Mouse (Mus musculus) limb, embryonic 14.5 days (tissue): ENCODE measurements around the gene Stk40. TPM values are rescaled to one million over a fixed set of nuclear protein-coding genes. Genes with fewer than 3 reads are reported as not detected.

ENCODE experiments used
- ATAC-seq: fragments of 200-750 bp; cut with Nextera tagmentation; 2 replicates; pipeline ENCODE4 v1.8.0; 2017; ENCODE audit warnings: low read depth, moderate number of reproducible peaks, moderate TSS enrichment; ENCODE audit not compliant: low FRiP score
- DNase-seq: peaks from one replicate; pipeline ENCODE4 v3.0.0-alpha.2; 2015; ENCODE audit warnings: low spot score
- H3K27ac ChIP-seq: fragments of 300-500 bp; sonication (generic); replicated peaks from 2 replicates; pipeline ENCODE4 v1.5.1; 2014; ENCODE audit warnings: low read depth, mild to moderate bottlenecking, low read length, moderate library complexity, mixed read lengths
- H3K27me3 ChIP-seq: fragments of 300-500 bp; sonication (generic); 2 replicates; pipeline ENCODE4 v1.6.1; 2014; ENCODE audit warnings: low read length, mixed read lengths; ENCODE audit not compliant: control insufficient read depth, insufficient read depth
- H3K36me3 ChIP-seq: fragments of 300-500 bp; sonication (generic); 2 replicates; pipeline ENCODE4 v1.6.1; 2014; ENCODE audit warnings: mild to moderate bottlenecking, low read length, moderate library complexity, mixed read lengths; ENCODE audit not compliant: control insufficient read depth, insufficient read depth
- H3K4me1 ChIP-seq: fragments of 300-500 bp; sonication (generic); 2 replicates; pipeline ENCODE4 v1.6.1; 2014; ENCODE audit warnings: antibody characterized with exemption, low read length, mixed read lengths; ENCODE audit not compliant: control insufficient read depth, insufficient read depth
- H3K4me2 ChIP-seq: fragments of 300-500 bp; sonication (generic); replicated peaks from 2 replicates; pipeline ENCODE4 v1.6.1; 2014; ENCODE audit warnings: low read depth, mild to moderate bottlenecking, low read length, moderate library complexity; ENCODE audit not compliant: severe bottlenecking
- H3K4me3 ChIP-seq: fragments of 300-500 bp; sonication (generic); replicated peaks from 2 replicates; pipeline ENCODE4 v1.5.1; 2014; ENCODE audit warnings: low read length
- H3K9ac ChIP-seq: fragments of 300-500 bp; sonication (generic); 2 replicates; pipeline ENCODE4 v1.6.1; 2014; ENCODE audit warnings: mild to moderate bottlenecking, low read depth, low read length, moderate library complexity; ENCODE audit not compliant: severe bottlenecking
- H3K9me3 ChIP-seq: fragments of 300-500 bp; sonication (generic); 2 replicates; pipeline ENCODE4 v1.6.1; 2016; ENCODE audit warnings: low read length; ENCODE audit not compliant: control insufficient read depth
- POLR2A ChIP-seq: fragments of 200-500 bp; IDR thresholded peaks from 2 replicates; pipeline ENCODE4 v1.8.0; 2012; ENCODE audit warnings: inconsistent platforms, mild to moderate bottlenecking, moderate library complexity, borderline replicate concordance; ENCODE audit not compliant: insufficient read depth, insufficient read length; ENCODE audit errors: extremely low read depth
- WGBS: fragments of 180-500 bp; shearing (Covaris S2); extraction: QIAGEN DNeasy Blood & Tissue Kit; methylation state at CpG from one replicate; pipeline ENCODE4 v1.1.7; 2014; 5-methylcytosine and 5-hydroxymethylcytosine counted together
- polyA plus RNA-seq, 2 experiments: library from polyadenylated mRNA; depleted of rRNA in 1 of 2; stranded (reverse) in 1 of 2; unstranded in 1 of 2; fragments of >200 nt; fragmentation: Nextera tagmentation in 1 of 2; extraction: Ambion mirVana in 1 of 2; gene quantifications; 2 replicates each; pipeline versions ENCODE4 v1.2.1 to v1.2.3; 2012 to 2014

Stk40 gene
- polyA plus RNA-seq, 2 experiments, result 21.3 to 27.9 TPM

DNA sequence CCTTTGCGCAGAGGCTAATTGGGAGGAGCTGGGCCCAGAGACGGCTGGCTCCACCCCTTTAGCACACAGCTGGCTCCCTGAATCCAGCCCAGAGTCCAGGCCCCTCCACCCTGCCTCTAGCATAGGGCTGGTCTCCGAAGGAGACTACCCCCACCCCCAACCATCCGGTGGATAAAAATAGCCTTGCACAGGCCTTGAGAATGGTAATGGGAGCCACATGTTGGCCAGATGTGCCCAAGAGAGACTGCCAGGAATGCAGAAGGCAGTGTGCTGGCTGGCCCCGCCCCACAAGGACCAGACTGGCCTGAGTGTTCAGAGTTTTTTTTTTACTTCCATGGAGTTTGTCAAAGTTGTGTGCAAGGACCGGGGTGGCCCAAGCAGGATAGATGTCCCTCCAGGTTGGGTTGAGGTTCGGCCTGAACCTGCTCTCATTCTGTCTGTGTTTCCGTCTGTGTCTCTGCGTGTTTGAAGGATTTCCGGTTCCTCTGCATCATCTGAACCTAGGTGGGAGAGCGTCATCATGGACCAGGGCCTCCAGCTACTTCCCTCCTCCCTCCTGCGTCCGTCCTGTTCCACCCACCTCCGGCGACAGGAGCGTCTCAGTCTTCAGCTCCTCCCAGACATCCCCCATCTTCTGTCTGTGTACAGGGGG lies 46.7 kb downstream of the Stk40 start:
- H3K9ac ChIP-seq, result peak overlapping the region; percentile 36; the same call in 1 of the 2 replicates
- H3K4me1 ChIP-seq, result peaks cover 42% of the 10 kb centered on the region

DNA sequence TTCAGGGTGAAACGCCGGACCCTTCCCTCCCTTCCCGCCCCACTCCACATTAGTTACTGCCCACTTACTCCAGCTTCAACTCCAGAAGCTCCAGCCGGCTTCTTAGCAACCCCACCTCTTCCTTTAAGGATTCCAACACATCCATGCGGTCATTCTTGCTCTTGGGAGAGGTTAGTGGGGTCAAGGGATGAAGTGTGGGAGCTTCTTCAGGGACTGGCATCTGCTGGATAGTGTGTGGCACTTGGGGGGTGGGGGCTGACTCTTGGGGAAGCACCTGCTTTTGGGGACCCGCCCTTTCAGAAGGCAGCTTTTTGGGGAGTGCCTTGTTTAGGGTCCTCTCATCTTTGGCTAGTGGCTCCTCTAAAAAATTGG lies 47.2 kb downstream of the Stk40 start:
- Histone ChIP-seq H3K27me3 (no peaks in the 10 kb centered on the region), H3K9ac (peak overlapping the region; percentile 36; the same call in 1 of the 2 replicates), H3K27ac (peak overlapping the region; percentile 94), H3K4me1 (peaks cover 42% of the 10 kb centered on the region), H3K9me3 (no peaks in the 10 kb centered on the region), H3K36me3 (peaks cover 34% of the 10 kb centered on the region), H3K4me2 (peak overlapping the region; percentile 98), H3K4me3 (peak overlapping the region; percentile 72)
- ATAC-seq (no peak), DNase-seq (no peak)
- 19% methylated on average over 6 of the region's 6 CpGs for WGBS
- TF ChIP-seq POLR2A, result no peak

More for the DNA sequence above, 46.7 kb downstream of the Stk40 start:
- H3K36me3 ChIP-seq, result peaks cover 34% of the 10 kb centered on the region
- TF ChIP-seq POLR2A, result no peak
- H3K27me3 ChIP-seq, result no peaks in the 10 kb centered on the region
- peak overlapping the region; percentile 98 for H3K4me2 ChIP-seq
- DNase-seq, result peak; percentile 96
- peak overlapping the region; percentile 94 for H3K27ac ChIP-seq
- no peaks in the 10 kb centered on the region for H3K9me3 ChIP-seq
- 2% methylated on average over 16 of the region's 16 CpGs for WGBS
- peak overlapping the region; percentile 72 for H3K4me3 ChIP-seq
- ATAC-seq, result peak; percentile 88

DNA sequence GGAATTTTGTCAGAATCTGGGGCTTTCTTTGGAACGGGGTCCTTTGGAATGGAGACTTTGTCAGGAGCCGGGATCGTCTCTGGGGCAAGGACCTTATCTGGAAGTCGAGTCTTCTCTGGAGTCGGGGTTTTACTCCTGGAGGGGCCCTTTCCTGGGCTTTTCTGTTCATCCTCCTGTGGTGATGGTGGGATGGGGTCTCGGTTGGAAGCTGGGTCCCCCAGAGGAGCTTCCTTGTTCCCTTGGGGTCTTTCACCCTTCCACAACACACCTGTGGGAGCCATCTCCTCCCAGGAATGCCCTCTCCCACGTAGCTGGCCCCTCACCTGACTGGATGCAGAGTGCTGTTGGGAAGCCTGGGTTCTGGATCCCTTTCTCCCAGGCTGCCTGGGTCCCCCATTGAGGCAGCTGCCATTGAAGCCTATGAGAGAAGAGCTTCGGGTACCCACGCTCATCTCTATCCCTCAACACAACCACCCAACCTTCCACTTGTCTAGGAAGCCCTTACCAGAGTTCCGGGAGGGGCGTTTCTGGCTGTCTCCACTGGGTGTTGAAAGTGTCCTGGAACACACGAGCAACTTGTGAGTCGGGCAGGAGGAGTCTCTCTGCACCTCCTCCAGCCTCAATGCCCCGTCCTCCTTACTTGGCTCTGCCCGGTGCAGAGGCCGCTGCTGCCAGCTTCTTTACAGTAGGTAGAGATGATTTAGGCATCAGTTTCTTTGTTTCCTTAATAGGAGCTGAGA lies 48.1 kb downstream of the Stk40 start:
- 75% methylated on average over 16 of the region's 16 CpGs for WGBS
- Histone ChIP-seq H3K9ac (no peak overlapping the region), H3K4me3 (no peak overlapping the region), H3K36me3 (peaks cover 34% of the 10 kb centered on the region), H3K4me1 (peaks cover 42% of the 10 kb centered on the region), H3K9me3 (no peaks in the 10 kb centered on the region), H3K27me3 (no peaks in the 10 kb centered on the region), H3K4me2 (peak overlapping the region; percentile 98; the same call in 1 of the 2 replicates), H3K27ac (no peak overlapping the region)
- DNase-seq (no peak), ATAC-seq (no peak)
- TF ChIP-seq POLR2A, result no peak

DNA sequence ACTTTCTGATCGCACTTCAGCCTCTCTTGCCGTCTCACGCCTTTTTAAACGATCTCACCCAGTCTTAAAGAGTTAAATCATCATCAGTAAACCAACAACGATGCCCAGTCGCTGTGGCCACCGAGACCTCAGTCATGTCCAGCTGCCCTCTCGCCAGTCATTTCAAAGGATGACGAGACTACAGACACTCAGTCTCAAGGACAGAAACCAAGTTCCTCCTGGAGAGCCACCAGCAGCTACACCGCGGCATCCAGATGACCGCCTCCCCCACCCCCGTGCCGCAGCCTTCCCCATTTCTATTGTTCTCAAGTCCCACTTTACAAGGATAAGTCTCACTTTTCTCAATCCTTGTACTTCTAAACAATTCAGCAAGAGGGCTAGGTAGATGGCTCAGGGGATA lies 49.1 kb downstream of the Stk40 start:
- H3K36me3 ChIP-seq, result peaks cover 34% of the 10 kb centered on the region
- DNase-seq, result no peak
- H3K9ac ChIP-seq, result no peak overlapping the region
- no peaks in the 10 kb centered on the region for H3K27me3 ChIP-seq
- WGBS, result 58% methylated on average over 14 of the region's 14 CpGs
- peaks cover 35% of the 10 kb centered on the region for H3K4me1 ChIP-seq
- H3K9me3 ChIP-seq, result no peaks in the 10 kb centered on the region
- no peak overlapping the region for H3K4me3 ChIP-seq
- no peak for TF ChIP-seq POLR2A
- no peak overlapping the region for H3K4me2 ChIP-seq
- ATAC-seq, result no peak
- H3K27ac ChIP-seq, result no peak overlapping the region

DNA sequence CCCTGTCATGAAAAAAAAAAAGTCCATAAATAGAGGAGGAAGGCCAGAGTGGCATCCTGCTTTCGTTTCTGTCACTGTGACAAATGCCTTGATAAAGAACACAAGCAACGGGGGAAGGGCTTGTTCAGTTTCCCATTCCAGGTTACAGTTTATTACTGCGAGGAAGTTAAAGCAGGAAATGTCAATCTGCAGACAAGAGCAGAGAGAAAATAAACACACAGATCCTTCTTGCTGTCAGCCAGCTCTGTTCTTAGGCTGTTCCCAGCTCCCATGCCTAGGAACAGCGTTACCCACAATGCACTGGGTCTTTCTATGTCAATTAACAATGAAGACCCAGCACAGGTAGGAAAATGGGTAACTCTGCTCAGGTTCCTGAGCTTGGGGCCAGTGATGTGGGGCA lies 51.4 kb downstream of the Stk40 start:
- WGBS, result 37% methylated on average over 4 of the region's 4 CpGs
- no peak overlapping the region; the same call in 1 of the 2 replicates for H3K9ac ChIP-seq
- H3K27me3 ChIP-seq, result no peaks in the 10 kb centered on the region
- H3K4me1 ChIP-seq, result peaks cover 18% of the 10 kb centered on the region
- ATAC-seq (no peak), DNase-seq (no peak)
- H3K4me2 ChIP-seq, result no peak overlapping the region
- H3K4me3 ChIP-seq, result no peak overlapping the region
- TF ChIP-seq POLR2A, result no peak
- no peaks in the 10 kb centered on the region for H3K9me3 ChIP-seq
- peaks cover 30% of the 10 kb centered on the region for H3K36me3 ChIP-seq
- no peak overlapping the region; the same call in 1 of the 2 replicates for H3K27ac ChIP-seq
